Comparison of ENCODE assay signal across 7 mouse cellular contexts in the genomic region with DNA sequence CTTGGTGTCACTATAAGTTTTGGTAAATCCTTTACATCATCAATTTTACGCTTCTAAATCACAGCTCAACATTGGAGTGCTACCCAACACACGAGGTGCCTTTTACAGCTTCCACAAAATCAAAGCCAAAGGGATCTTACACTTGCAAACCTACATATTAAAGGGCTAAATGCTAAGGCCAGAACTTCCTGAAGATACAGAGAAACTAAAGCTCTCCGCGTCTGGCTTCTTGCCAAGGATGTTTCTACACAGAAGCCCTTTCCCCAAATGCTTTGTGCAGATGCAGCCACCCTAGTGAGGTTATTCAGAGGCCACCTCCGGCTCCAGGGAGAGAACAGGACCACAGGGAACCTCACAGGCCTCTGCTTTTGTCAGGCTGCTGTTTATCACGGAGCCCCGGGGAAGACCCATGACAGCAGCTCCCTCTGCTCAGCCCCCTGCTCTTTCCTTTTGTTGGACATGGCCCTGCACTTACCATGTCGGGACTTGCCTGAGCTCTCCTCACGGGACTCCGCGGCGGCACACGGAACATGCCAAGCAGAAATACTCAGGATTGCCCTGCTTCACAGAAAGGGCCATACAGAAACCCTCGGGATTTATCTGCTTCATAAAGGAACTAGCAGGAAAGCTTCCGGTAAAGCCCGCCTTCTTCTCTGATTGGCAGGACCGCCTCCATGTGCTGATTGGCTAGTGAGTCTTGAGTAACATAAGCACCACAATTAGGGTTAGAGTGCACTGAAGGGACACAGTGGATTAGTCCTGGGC. TPM values are rescaled to one million over a fixed set of nuclear protein-coding genes. Genes with fewer than 3 reads are reported as not detected.
DNase-seq lines count a peak whose midpoint lies in the region; ATAC-seq and TF ChIP-seq lines count a peak whose summit lies in the region.
"Not testable (repeated sequence)": the region's sequence is repeated elsewhere in the genome, so short reads cannot be mapped to it uniquely, and the experiment has no call there.

Gene 3300002I08Rik (minus strand): TSS at position 653 of the 765 bp plus-strand sequence.

- peak; percentile 49 for TF ChIP-seq POLR2A in heart, adult 2 months (IDR thresholded peaks at IDR 0.05; ENCODE audit: insufficient read depth, low read depth, low read length)
- not testable (repeated sequence) for TF ChIP-seq POLR2A in kidney, adult 2 months (IDR thresholded peaks at IDR 0.05; ENCODE audit: low read depth, low read length); small intestine, adult 2 months (IDR thresholded peaks at IDR 0.05; ENCODE audit: low read depth, low read length)

- DNase-seq in adrenal gland, postnatal 4 days (ENCODE audit: low spot score in 2 of 2) = peak; percentile 36 to 68
- peak; percentile 89 to 90 for DNase-seq in heart, adult 2 months
- peak; percentile 97 for DNase-seq in kidney, adult 2 months
- DNase-seq in limb, embryonic 11.5 days (ENCODE audit: low spot score) = peak; percentile 86

- peak within 1 kb of the TSS; percentile 86 for H3K27ac ChIP-seq in embryonic facial prominence, embryonic 13.5 days
- peak within 1 kb of the TSS; percentile 78 for H3K27ac ChIP-seq in heart, adult 2 months
- peak within 1 kb of the TSS; percentile 21; the same call in 1 of the 2 replicates for H3K27ac ChIP-seq in kidney, adult 2 months (ENCODE audit: insufficient read depth, low read depth, low read length)
- H3K27ac ChIP-seq in limb, embryonic 11.5 days (replicated peaks; ENCODE audit: low read depth, low read length) = peak within 1 kb of the TSS; percentile 21; the same call in 1 of the 2 replicates
- peak within 1 kb of the TSS; percentile 92 for H3K27ac ChIP-seq in midbrain, embryonic 13.5 days
- peak within 1 kb of the TSS; percentile 64 for H3K27ac ChIP-seq in small intestine, adult 2 months (ENCODE audit: insufficient read depth, low read depth, low read length)

- H3K4me2 ChIP-seq in embryonic facial prominence, embryonic 13.5 days = peak within 1 kb of the TSS; percentile 58
- H3K4me2 ChIP-seq in limb, embryonic 11.5 days (ENCODE audit: low read depth, severe bottlenecking) = peak within 1 kb of the TSS; percentile 43
- peak within 1 kb of the TSS; percentile 56 for H3K4me2 ChIP-seq in midbrain, embryonic 13.5 days (replicated peaks)

- H3K4me3 ChIP-seq in embryonic facial prominence, embryonic 13.5 days = peak within 1 kb of the TSS; percentile 65
- H3K4me3 ChIP-seq in heart, adult 2 months = peak within 1 kb of the TSS; percentile 68
- H3K4me3 ChIP-seq in kidney, adult 2 months (ENCODE audit: insufficient read depth, low read depth, low read length) = peak within 1 kb of the TSS; percentile 91
- peak within 1 kb of the TSS; percentile 54 for H3K4me3 ChIP-seq in limb, embryonic 11.5 days (ENCODE audit: low read depth, low read length)
- peak within 1 kb of the TSS; percentile 67 for H3K4me3 ChIP-seq in midbrain, embryonic 13.5 days (replicated peaks)
- H3K4me3 ChIP-seq in small intestine, adult 2 months (ENCODE audit: low read depth, low read length) = peak within 1 kb of the TSS; percentile 94

- intact Hi-C loops in heart, adult 2 months (cut with DNase I) = loop anchor here (2.0 to 10.0 kb wide), 2 partner anchors 51 to 243 kb away; partner anchors contain the start of gene Apmap

- TF ChIP-seq EP300 in heart, adult 2 months (IDR thresholded peaks at IDR 0.05; ENCODE audit: insufficient read depth, low read depth, low read length) = not testable (repeated sequence)

- 6% methylated on average over 17 of the region's 17 CpGs for WGBS in embryonic facial prominence, embryonic 13.5 days
- 6% methylated on average over 17 of the region's 17 CpGs for WGBS in heart, adult 2 months
- 4% methylated on average over 17 of the region's 17 CpGs for WGBS in kidney, adult 2 months
- WGBS in limb, embryonic 11.5 days = 3% methylated on average over 15 of the region's 17 CpGs
- WGBS in midbrain, embryonic 13.5 days = 6% methylated on average over 17 of the region's 17 CpGs
- 4% methylated on average over 17 of the region's 17 CpGs for WGBS in small intestine, adult 2 months

- not testable (repeated sequence) for H3K36me3 ChIP-seq in embryonic facial prominence, embryonic 13.5 days; heart, adult 2 months (ENCODE audit: control insufficient read depth, insufficient read depth, low read length); kidney, adult 2 months (ENCODE audit: control insufficient read depth, insufficient read depth, low read length); limb, embryonic 11.5 days (ENCODE audit: control insufficient read depth, insufficient read depth, low read length); small intestine, adult 2 months (ENCODE audit: control insufficient read depth, insufficient read depth, low read length)
- peaks cover 11% of the 10 kb centered on the region for H3K36me3 ChIP-seq in midbrain, embryonic 13.5 days

- not testable (repeated sequence) for H3K27me3 ChIP-seq in embryonic facial prominence, embryonic 13.5 days; heart, adult 2 months (ENCODE audit: control insufficient read depth, insufficient read depth, low read length); kidney, adult 2 months (replicated peaks; ENCODE audit: control insufficient read depth, insufficient read depth, low read length); limb, embryonic 11.5 days (ENCODE audit: control insufficient read depth, insufficient read depth, low read length); midbrain, embryonic 13.5 days; small intestine, adult 2 months (ENCODE audit: control insufficient read depth, insufficient read depth, low read length)

- not testable (repeated sequence) for H3K4me1 ChIP-seq in embryonic facial prominence, embryonic 13.5 days; heart, adult 2 months (ENCODE audit: control insufficient read depth, insufficient read depth, low read length); kidney, adult 2 months (ENCODE audit: control insufficient read depth, insufficient read depth, low read length); limb, embryonic 11.5 days (ENCODE audit: control insufficient read depth, insufficient read depth, low read length); midbrain, embryonic 13.5 days (replicated peaks); small intestine, adult 2 months (ENCODE audit: control insufficient read depth, insufficient read depth, insufficient read length, low read length)

- H3K9me3 ChIP-seq in embryonic facial prominence, embryonic 13.5 days; limb, embryonic 11.5 days (ENCODE audit: control insufficient read depth, low read length); midbrain, embryonic 13.5 days: not testable (repeated sequence)

- ATAC-seq in embryonic facial prominence, embryonic 13.5 days (ENCODE audit: insufficient number of reproducible peaks, insufficient read depth, low FRiP score, low TSS enrichment, low read depth) = peak; percentile 94
- ATAC-seq in limb, embryonic 11.5 days (ENCODE audit: insufficient number of reproducible peaks, low FRiP score, low TSS enrichment, low read depth) = peak; percentile 98
- ATAC-seq in midbrain, embryonic 13.5 days = peak; percentile 99

- H3K9ac ChIP-seq in embryonic facial prominence, embryonic 13.5 days = peak within 1 kb of the TSS; percentile 82
- H3K9ac ChIP-seq in heart, adult 2 months (ENCODE audit: low read depth, low read length) = peak within 1 kb of the TSS; percentile 96
- H3K9ac ChIP-seq in limb, embryonic 11.5 days (ENCODE audit: low read length) = peak within 1 kb of the TSS; percentile 74
- H3K9ac ChIP-seq in midbrain, embryonic 13.5 days (replicated peaks) = peak within 1 kb of the TSS; percentile 80

- not testable (repeated sequence) for TF ChIP-seq CTCF in heart, adult 2 months (IDR thresholded peaks at IDR 0.05); kidney, adult 2 months (conservative IDR thresholded peaks at IDR 0.05; ENCODE audit: insufficient read depth, insufficient read length, low read depth, low read length); small intestine, adult 2 months (IDR thresholded peaks at IDR 0.05; ENCODE audit: extremely low read depth, insufficient read length, insufficient replicate concordance, low read depth, low read length)

- not testable (repeated sequence) for H3K79me2 ChIP-seq in heart, adult 2 months (replicated peaks; ENCODE audit: control insufficient read depth, insufficient read depth, low read length)

RNA-seq across cellular contexts. Expression of gene 3300002I08Rik, which starts in this region (rescaled TPM):
- total RNA-seq in adrenal gland, postnatal 4 days (2021) = 10 to 100 TPM in 1 of 2 experiments, 1 to 10 TPM in 1; 8.4 to 10.1 TPM
- polyA plus RNA-seq in embryonic facial prominence, embryonic 13.5 days (2015; fragmentation: Nextera tagmentation; extraction: Ambion mirVana) = 9.8 and 10.2 TPM in 2 replicates
- 1 to 10 TPM; 1.4 to 1.5 TPM for total RNA-seq in heart, adult 2 months (2021)
- polyA plus RNA-seq in heart, adult 2 months (2012; rRNA removed) = 0.78 and 0.88 TPM in 2 replicates
- 1.4 and 1.5 TPM in 2 replicates for polyA plus RNA-seq in kidney, adult 2 months (2012; rRNA removed)
- 9.4 and 9.9 TPM in 2 replicates for polyA plus RNA-seq in limb, embryonic 11.5 days (2014; fragmentation: Nextera tagmentation; extraction: Ambion mirVana)
- polyA plus RNA-seq in midbrain, embryonic 13.5 days (2015; fragmentation: Nextera tagmentation; extraction: Ambion mirVana) = 13.4 and 15.5 TPM in 2 replicates
- polyA plus RNA-seq in small intestine, adult 2 months (2012; rRNA removed) = 0.30 and 0.34 TPM in 2 replicates

Comparison
In these comparisons a context has a peak if more than half of its experiments do, and no peak if none do; other contexts are left out.
1. Peak in every context shown above with its lines: DNase-seq, ATAC-seq, H3K4me3 ChIP-seq and H3K27ac ChIP-seq.
2. H3K27ac ChIP-seq: peak in every context shown above with its lines; median percentile 92 in midbrain, embryonic 13.5 days; 86 in embryonic facial prominence, embryonic 13.5 days; 78 in heart, adult 2 months; 64 in small intestine, adult 2 months; 21 in kidney, adult 2 months; 21 in limb, embryonic 11.5 days.